Mouse (Mus musculus) heart, postnatal 0 days (tissue): ENCODE data around the gene Hs3st6. TPM values are rescaled to one million over a fixed set of nuclear protein-coding genes. Genes with fewer than 3 reads are reported as not detected.
"Not testable (repeated sequence)": the region's sequence is repeated elsewhere in the genome, so short reads cannot be mapped to it uniquely, and the experiment has no call there.

ENCODE experiments used
- ATAC-seq: fragments of 200-750 bp; cut with Nextera tagmentation; 2 replicates; pipeline ENCODE4 v1.8.0; 2017; ENCODE audit warnings: low read depth, moderate number of reproducible peaks, moderate library complexity; ENCODE audit not compliant: insufficient read depth
- DNase-seq: peaks from one replicate; pipeline ENCODE4 v3.0.0-alpha.2; 2016; ENCODE audit warnings: low spot score
- H3K27ac ChIP-seq: fragments of 300-500 bp; sonication (generic); 2 replicates; pipeline ENCODE4 v1.5.1; 2014; ENCODE audit warnings: low read depth, mild to moderate bottlenecking
- H3K27me3 ChIP-seq: fragments of 300-500 bp; sonication (generic); 2 replicates; pipeline ENCODE4 v1.6.1; 2014; ENCODE audit warnings: low read length, mixed read lengths; ENCODE audit not compliant: control insufficient read depth, insufficient read depth
- H3K36me3 ChIP-seq: fragments of 300-500 bp; sonication (generic); replicated peaks from 2 replicates; pipeline ENCODE4 v1.6.1; 2014; ENCODE audit warnings: low read length, mixed read lengths; ENCODE audit not compliant: control insufficient read depth, insufficient read depth
- H3K4me1 ChIP-seq: fragments of 300-500 bp; sonication (generic); 2 replicates; pipeline ENCODE4 v1.6.1; 2014; ENCODE audit warnings: antibody characterized with exemption; ENCODE audit not compliant: control insufficient read depth, insufficient read depth
- H3K4me2 ChIP-seq: fragments of 300-500 bp; sonication (generic); 2 replicates; pipeline ENCODE4 v1.6.1; 2014; ENCODE audit warnings: low read depth, mild to moderate bottlenecking, low read length, moderate library complexity
- H3K4me3 ChIP-seq: fragments of 300-500 bp; sonication (generic); 2 replicates; pipeline ENCODE4 v1.5.1; 2014; ENCODE audit warnings: low read depth, low read length
- H3K9ac ChIP-seq: fragments of 300-500 bp; sonication (generic); replicated peaks from 2 replicates; pipeline ENCODE4 v1.6.1; 2014; ENCODE audit warnings: low read depth, low read length, mixed read lengths
- H3K9me3 ChIP-seq: fragments of 300-500 bp; sonication (generic); replicated peaks from 2 replicates; pipeline ENCODE4 v1.6.1; 2016; ENCODE audit warnings: low read length; ENCODE audit not compliant: control insufficient read depth
- CTCF ChIP-seq: IDR thresholded peaks from 2 replicates; pipeline ENCODE4 v1.5.1; 2016; ENCODE audit warnings: antibody characterized with exemption, control low read depth, low read depth
- EP300 ChIP-seq: IDR thresholded peaks from 2 replicates; pipeline ENCODE4 v1.6.1; 2016; ENCODE audit warnings: antibody characterized with exemption, low read depth
- WGBS: fragments of 180-500 bp; shearing (Covaris S2); extraction: QIAGEN DNeasy Blood & Tissue Kit; methylation state at CpG from one replicate; pipeline ENCODE4 v1.1.7; 2014; 5-methylcytosine and 5-hydroxymethylcytosine counted together
- polyA plus RNA-seq: library from polyadenylated mRNA; unstranded; fragments of >200 nt; fragmentation: Nextera tagmentation; extraction: Ambion mirVana; gene quantifications from 2 replicates; pipeline ENCODE4 v1.2.1, GENCODE M21; 2015
- total RNA-seq: library from RNA; depleted of rRNA; stranded (reverse); fragments of >200 nt; gene quantifications from 2 replicates; pipeline ENCODE4 v1.2.3, GENCODE M21; 2014; ENCODE audit warnings: low replicate concordance

Gene Hs3st6
- total and polyA plus RNA-seq, 2 experiments from 2014 or later: 0.14 to 0.23 TPM

- Histone ChIP-seq H3K4me1 (peaks cover 20% of the 10 kb centered on the region; the same call in 1 of the 2 replicates), H3K9me3 (no peaks in the 10 kb centered on the region), H3K9ac (peak overlapping the region; percentile 83), H3K27me3 (no peaks in the 10 kb centered on the region), H3K4me2 (peak overlapping the region; percentile 63), H3K36me3 (peaks cover 16% of the 10 kb centered on the region), H3K4me3 (peak overlapping the region; percentile 79), H3K27ac (peak overlapping the region; percentile 92)
- WGBS: under 1% methylated on average over 61 of the region's 61 CpGs
- TF ChIP-seq CTCF (peak; percentile 5; the same call in 1 of the 2 replicates), EP300 (peak; percentile 87; the same call in 1 of the 2 replicates)
- ATAC-seq (peak; percentile 95), DNase-seq (peak; percentile 99)
These were observed 33.1 kb upstream of the Hs3st6 start for GRCm38 (mm10) chr17:24719494-24720222.

- Histone ChIP-seq H3K27ac (peak overlapping the region; percentile 92), H3K4me2 (peak overlapping the region; percentile 63), H3K4me1 (peaks cover 20% of the 10 kb centered on the region; the same call in 1 of the 2 replicates), H3K9ac (peak overlapping the region; percentile 83), H3K4me3 (peak overlapping the region; percentile 79), H3K36me3 (peaks cover 16% of the 10 kb centered on the region)
- DNase-seq, H3K27me3 ChIP-seq, H3K9me3 ChIP-seq, ATAC-seq: not testable (repeated sequence)
- 3% methylated on average over 10 of the region's 11 CpGs for WGBS
These were observed 32.2 kb upstream of the Hs3st6 start for GRCm38 (mm10) chr17:24720616-24721015.

- H3K27ac ChIP-seq, H3K9me3 ChIP-seq, ATAC-seq, H3K27me3 ChIP-seq, DNase-seq: not testable (repeated sequence)
- peaks cover 16% of the 10 kb centered on the region for H3K36me3 ChIP-seq
- H3K4me1 ChIP-seq: peaks cover 20% of the 10 kb centered on the region; the same call in 1 of the 2 replicates
- WGBS: 24% methylated on average over 7 of the region's 7 CpGs
- peak overlapping the region; percentile 79 for H3K4me3 ChIP-seq
- H3K4me2 ChIP-seq: peak overlapping the region; percentile 63
- peak overlapping the region; percentile 59; the same call in 1 of the 2 replicates for H3K9ac ChIP-seq
These were observed 31.3 kb upstream of the Hs3st6 start for GRCm38 (mm10) chr17:24721383-24721955.

- H3K4me2 ChIP-seq: peak overlapping the region; percentile 76
- no peaks in the 10 kb centered on the region for H3K27me3 ChIP-seq
- ATAC-seq: no peak
- no peak for TF ChIP-seq CTCF
- no peak for TF ChIP-seq EP300
- no peak overlapping the region for H3K27ac ChIP-seq
- 0 out of 2 replicates have a peak overlapping the region, but pooled peaks have one; percentile 26 for H3K9ac ChIP-seq
- H3K9me3 ChIP-seq: no peaks in the 10 kb centered on the region
- DNase-seq: no peak
- 0 out of 2 replicates have a peak overlapping the region, but pooled peaks have one; percentile 91 for H3K4me3 ChIP-seq
- WGBS: 31% methylated on average over 13 of the region's 13 CpGs
- peaks cover 16% of the 10 kb centered on the region for H3K36me3 ChIP-seq
- peaks cover 21% of the 10 kb centered on the region; the same call in 1 of the 2 replicates for H3K4me1 ChIP-seq
These were observed 30.4 kb upstream of the Hs3st6 start for GRCm38 (mm10) chr17:24722220-24722924.

GRCm38 (mm10) chr17:24723122-24723880, 29.5 kb upstream of the Hs3st6 start:
- no peaks in the 10 kb centered on the region for H3K27me3 ChIP-seq
- peak overlapping the region; percentile 76 for H3K4me2 ChIP-seq
- TF ChIP-seq CTCF: no peak
- no peak for TF ChIP-seq EP300
- no peaks in the 10 kb centered on the region for H3K9me3 ChIP-seq
- under 1% methylated on average over 12 of the region's 12 CpGs for WGBS
- peaks cover 27% of the 10 kb centered on the region; the same call in 1 of the 2 replicates for H3K4me1 ChIP-seq
- peak overlapping the region; percentile 91 for H3K4me3 ChIP-seq
- H3K36me3 ChIP-seq: peaks cover 16% of the 10 kb centered on the region
- H3K27ac ChIP-seq: peak overlapping the region; percentile 95
- DNase-seq (no peak), ATAC-seq (no peak)
- peak overlapping the region; percentile 93 for H3K9ac ChIP-seq
